Mouse (Mus musculus) heart, postnatal 25 days (tissue): Measurements from ENCODE around the gene Nr0b2. TPM values are rescaled to one million over a fixed set of nuclear protein-coding genes. Genes with fewer than 3 reads are reported as not detected.
A peak's percentile ranks its signal among the peaks of the same experiment; 100 is the strongest.

Source experiments
- DNase-seq: peaks from one replicate; pipeline ENCODE4 v3.0.0; 2022; ENCODE audit warnings: low spot score
- intact Hi-C: fragments of 180-260 bp; cut with DNase I; formaldehyde crosslinking; loops from one replicate; pipeline ENCODE4 v1.15.1; 2025
- total RNA-seq, 2 experiments: library from RNA; stranded (reverse); gene quantifications; 2 replicates each; pipeline ENCODE4 v1.2.3; 2021

Gene Nr0b2
- total RNA-seq, 2 experiments from 2014 or later, result 18.1 to 20.0 TPM

GRCm38 (mm10) chr4:133557041-133557717 lies 4.0 kb downstream of the Nr0b2 start:
- intact Hi-C loops, result no loop called here

GRCm38 (mm10) chr4:133559846-133560245 lies 6.7 kb downstream of the Nr0b2 start:
- intact Hi-C loops, result no loop called here
- no peak for DNase-seq

More at GRCm38 (mm10) chr4:133557041-133557717, 4.0 kb downstream of the Nr0b2 start:
- DNase-seq, result no peak

- intact Hi-C loops, result no loop called here
- DNase-seq, result no peak
Measured at GRCm38 (mm10) chr4:133561622-133562021, 8.4 kb downstream of the Nr0b2 start.

- intact Hi-C loops, result no loop called here
- DNase-seq, result peak; percentile 38
Measured at GRCm38 (mm10) chr4:133563123-133563571, 10.0 kb downstream of the Nr0b2 start.

GRCm38 (mm10) chr4:133567251-133567650 lies 14.1 kb downstream of the Nr0b2 start:
- DNase-seq, result no peak
- intact Hi-C loops, result no loop called here

- intact Hi-C loops, result no loop called here
- no peak for DNase-seq
Measured at GRCm38 (mm10) chr4:133569291-133570065, 16.3 kb downstream of the Nr0b2 start.

- DNase-seq, result no peak
- intact Hi-C loops, result no loop called here
Measured at GRCm38 (mm10) chr4:133570066-133570466, 16.9 kb downstream of the Nr0b2 start.

- DNase-seq, result peak; percentile 83
- intact Hi-C loops, result no loop called here
Measured at GRCm38 (mm10) chr4:133574070-133574842, 21.1 kb downstream of the Nr0b2 start, which contains the start of gene Gpatch3. TSS of gene Gpatch3 (plus strand) at chr4:133574745.

- intact Hi-C loops, result no loop called here
- DNase-seq, result no peak
Measured at GRCm38 (mm10) chr4:133574843-133575202, 21.6 kb downstream of the Nr0b2 start.

GRCm38 (mm10) chr4:133577983-133578382 lies 24.8 kb downstream of the Nr0b2 start:
- no peak for DNase-seq
- intact Hi-C loops, result no loop called here

GRCm38 (mm10) chr4:133583690-133584058 lies 30.5 kb downstream of the Nr0b2 start:
- DNase-seq, result no peak
- intact Hi-C loops, result no loop called here

- peak; percentile 53 for DNase-seq
- intact Hi-C loops, result no loop called here
Measured at GRCm38 (mm10) chr4:133584059-133584951, 31.1 kb downstream of the Nr0b2 start, which contains the start of gene Gpn2. TSS of gene Gpn2 (plus strand) at chr4:133584362.

GRCm38 (mm10) chr4:133592570-133592969 lies 39.4 kb downstream of the Nr0b2 start:
- DNase-seq, result peak; percentile 35
- intact Hi-C loops, result loop anchor here (1.0 to 2.0 kb wide), 3 partner anchors 16 to 236 kb away; partner anchors contain the start of gene Zdhhc18

- intact Hi-C loops, result no loop called here
- no peak for DNase-seq
Measured at GRCm38 (mm10) chr4:133595538-133595937, 42.4 kb downstream of the Nr0b2 start.

- intact Hi-C loops, result no loop called here
- DNase-seq, result no peak
Measured at GRCm38 (mm10) chr4:133596084-133596483, 42.9 kb downstream of the Nr0b2 start.

- intact Hi-C loops, result no loop called here
- DNase-seq, result no peak
Measured at GRCm38 (mm10) chr4:133598616-133599015, 45.4 kb downstream of the Nr0b2 start.

- intact Hi-C loops, result no loop called here
- no peak for DNase-seq
Measured at GRCm38 (mm10) chr4:133599116-133599515, 45.9 kb downstream of the Nr0b2 start.

GRCm38 (mm10) chr4:133599571-133600073 lies 46.4 kb downstream of the Nr0b2 start:
- peak; percentile 90 for DNase-seq
- intact Hi-C loops, result no loop called here

- intact Hi-C loops, result no loop called here
- no peak for DNase-seq
Measured at GRCm38 (mm10) chr4:133600306-133600705, 47.1 kb downstream of the Nr0b2 start.
